Mouse (Mus musculus): ENCODE measurements at regions not wholly inside any gene's neighbourhood (a gene's known extent, or its start where the extent isn't known, plus 50 kb on each side); places are given as distances from the start of the nearest gene placed in this dataset.

DNA sequence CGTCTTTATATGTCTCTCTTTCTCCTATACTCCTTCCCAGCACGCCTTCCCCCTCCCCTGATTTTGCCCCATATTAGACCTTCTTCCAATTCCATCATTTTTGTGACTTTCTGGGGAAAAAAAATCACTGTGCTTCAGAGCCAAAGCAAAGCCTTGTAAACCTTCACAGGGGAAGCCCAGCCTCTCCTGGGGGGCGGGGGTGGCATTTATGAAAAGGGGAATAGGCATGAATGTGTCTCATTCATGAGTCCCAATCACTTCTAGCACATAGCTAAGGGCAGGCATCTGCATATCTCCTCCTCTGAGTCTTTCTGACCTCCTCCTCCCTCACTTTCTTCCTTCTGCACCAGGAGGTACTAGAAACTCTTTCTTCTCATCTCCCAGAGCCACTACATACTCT lies 149.8 kb downstream of the Adamts15 start:
- in situ Hi-C loops (cut with MboI, MseI), result no loop called here

DNA sequence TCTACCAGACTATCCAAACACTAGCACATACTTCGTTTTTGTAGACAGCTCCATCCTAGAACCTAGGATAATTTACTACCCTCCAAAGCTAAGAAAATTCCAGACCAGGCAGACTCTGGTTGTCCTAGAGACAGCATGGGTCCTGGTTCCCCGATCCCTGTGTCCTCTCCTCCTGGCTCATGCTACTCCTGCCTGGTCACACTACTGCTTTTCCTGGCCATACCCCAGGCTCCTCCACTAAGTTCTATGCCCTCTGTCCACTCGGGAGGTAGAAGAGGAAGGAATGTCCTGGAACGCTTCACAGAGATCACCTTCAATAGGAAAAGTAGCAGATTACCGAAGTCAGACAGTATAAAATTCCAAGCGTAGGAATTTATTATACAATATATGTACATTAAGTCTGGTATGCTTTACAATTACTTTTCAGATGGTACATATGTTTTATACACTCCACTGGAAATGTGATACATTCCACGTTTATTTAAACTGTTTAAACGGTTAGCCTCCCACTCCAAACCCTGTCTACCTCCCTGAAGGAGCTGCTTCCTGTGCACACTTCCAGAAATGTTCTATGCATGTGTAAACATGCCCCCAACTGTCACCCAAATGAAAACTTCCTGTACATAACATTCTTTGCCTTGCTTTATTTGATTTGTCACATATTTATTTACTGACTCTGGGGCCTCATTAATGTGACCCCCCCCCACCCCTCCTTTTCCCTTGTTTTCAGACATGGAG lies 151.6 kb downstream of the Adamts15 start:
- in situ Hi-C loops (cut with MboI, MseI), result no loop called here

DNA sequence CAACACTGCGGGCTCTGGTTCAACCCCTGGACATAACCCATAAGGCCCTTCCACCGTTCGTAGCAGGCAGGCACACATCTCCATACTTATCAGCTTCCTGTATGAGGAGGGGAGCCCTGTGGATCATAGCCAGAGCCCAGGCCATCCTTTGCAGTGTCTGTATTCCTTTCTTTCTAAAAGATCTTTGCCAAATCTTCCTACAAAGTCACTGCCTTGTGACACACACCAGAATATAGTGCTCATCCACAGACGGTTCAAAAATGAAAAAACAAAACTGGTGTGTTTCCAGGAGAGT lies 152.9 kb downstream of the Adamts15 start:
- in situ Hi-C loops (cut with MboI, MseI), result no loop called here

DNA sequence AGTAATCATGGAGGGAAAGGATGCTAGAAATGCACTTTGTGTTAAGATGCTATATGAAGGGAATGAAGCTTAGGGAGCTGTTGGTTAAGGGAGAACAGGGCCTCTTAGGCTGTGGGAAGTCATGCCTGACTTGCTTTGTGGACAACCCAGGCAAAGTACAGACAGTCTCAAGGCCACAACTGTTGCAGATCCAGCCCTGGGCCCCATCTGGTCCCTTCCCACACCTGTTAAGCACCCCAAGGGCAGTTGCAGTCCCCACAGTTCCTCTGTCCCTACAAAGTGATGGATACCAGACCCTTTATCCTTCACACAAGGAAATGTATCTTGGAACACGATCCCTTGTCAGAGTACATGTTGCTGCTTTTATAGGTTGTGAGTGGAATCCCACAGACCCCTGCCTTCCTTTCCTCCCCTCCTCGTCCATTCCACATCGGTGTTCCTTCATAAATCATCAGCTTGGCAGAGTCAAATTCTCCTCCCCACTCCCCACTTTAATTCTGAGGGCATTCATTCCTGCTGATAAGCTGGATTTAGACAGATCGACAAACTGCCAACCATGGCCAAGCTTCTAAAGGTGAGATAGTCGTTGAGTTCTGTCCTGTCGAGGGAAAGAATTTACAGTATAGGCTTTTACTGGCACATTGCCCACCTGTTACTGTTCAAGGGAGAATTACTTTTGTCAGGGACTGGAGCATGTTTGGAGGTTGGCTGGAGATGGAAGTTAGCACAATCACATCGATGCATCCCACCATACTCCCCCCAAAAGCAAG lies 153.4 kb downstream of the Adamts15 start:
- in situ Hi-C loops (cut with MboI, MseI), result no loop called here

DNA sequence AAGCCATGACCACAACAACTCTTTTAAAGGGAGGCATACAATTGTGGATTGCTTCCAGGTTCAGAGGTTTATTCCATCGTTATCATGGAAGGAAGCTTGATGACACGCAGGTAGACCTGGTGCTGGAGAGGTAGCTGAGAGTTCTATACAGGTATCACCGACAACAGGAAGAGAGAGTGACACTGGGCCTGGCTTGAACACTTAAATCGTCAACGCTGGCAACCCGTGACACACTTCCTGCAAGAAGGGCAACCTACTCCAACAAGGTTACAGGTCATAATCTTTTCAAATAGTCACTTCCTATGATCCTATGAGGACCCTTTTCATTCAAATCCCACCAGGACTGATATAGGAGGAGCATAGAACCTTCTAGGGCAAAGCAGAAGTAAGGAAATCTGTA lies 155.6 kb downstream of the Adamts15 start:
- in situ Hi-C loops (cut with MboI, MseI), result no loop called here

DNA sequence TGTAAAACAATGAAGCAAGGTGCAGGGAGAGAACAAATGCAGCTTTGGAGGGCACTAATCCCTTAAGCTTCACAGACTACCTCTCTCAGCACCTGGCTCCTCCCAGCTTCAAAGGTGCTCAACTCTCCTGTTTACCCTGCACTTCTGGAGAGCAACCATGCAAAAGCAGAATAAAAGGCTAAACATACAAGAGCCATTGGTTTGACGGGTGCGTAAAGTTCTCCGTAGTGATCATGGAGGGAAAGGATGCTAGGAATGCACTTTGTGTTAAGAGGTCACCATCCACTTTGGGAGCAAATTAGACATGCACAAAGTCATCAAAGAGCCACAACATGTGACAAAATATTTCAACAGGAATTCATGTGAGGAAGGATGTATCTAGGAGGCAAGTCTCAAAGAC lies 156.1 kb downstream of the Adamts15 start:
- in situ Hi-C loops (cut with MboI, MseI), result no loop called here

DNA sequence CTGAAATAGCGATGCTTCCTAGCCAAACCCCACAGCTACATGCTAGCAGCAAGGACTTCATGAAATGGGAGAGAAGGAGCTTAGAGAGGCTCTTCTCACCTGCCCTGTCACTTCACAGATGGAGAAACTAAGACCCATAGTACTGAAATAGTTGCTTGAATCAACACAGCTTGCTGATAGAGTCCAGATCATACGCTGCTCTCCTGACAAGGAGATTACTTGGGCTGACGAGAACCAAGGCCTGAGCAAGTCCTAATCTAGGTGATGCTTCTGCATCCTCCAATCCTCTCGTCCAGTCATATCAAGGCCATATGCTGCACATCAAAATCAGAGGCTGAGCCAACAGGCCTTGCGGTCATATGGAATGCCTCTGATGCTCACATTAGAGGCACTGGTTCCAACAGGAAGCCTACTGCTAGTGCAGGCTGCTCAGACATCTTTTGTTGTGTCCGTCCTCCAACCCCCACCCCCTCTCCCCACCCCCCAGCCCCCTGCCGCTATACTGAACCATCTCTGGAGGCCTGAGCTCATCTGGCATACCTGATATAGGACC lies 157.2 kb downstream of the Adamts15 start:
- in situ Hi-C loops (cut with MboI, MseI), result no loop called here

DNA sequence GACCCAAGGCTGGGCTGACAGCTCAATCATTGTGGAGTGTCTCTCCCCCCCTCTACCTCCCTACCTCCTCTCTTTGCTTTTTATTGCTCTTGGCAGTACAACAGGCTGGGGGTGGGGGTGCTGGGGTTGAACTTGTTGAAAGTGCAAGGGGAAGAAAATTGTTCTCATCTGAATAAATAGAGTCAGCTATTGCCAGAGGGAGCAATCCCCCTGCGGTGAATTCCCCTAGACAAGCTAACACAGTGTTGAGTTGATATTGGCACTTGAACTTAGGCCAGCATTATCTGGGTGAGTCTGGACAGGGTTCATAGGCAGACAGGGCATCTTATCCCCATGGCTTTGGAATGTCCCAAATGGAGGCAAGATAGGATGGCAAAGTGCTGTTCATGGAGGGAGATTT lies 159.3 kb downstream of the Adamts15 start:
- in situ Hi-C loops (cut with MboI, MseI), result no loop called here

DNA sequence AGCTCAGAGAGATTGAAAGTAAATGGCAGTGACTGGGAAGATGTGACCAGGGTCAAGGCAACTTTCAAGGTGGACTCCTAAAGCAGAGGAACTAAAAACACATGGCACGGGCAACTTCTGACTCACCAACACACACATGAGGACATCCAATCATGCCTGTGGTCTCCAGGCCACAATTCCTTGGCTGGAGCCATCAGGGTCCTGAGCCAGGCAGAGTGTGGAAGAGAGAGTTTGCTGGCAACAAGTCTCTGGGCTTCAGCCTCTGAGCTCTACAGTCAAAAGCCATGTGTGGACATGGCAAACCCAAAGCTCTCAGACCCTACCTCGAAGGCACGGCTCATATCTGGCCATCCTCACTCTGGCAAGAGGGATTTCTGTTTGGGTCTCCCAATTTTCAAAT lies 164.1 kb downstream of the Adamts15 start:
- in situ Hi-C loops (cut with MboI, MseI), result no loop called here

DNA sequence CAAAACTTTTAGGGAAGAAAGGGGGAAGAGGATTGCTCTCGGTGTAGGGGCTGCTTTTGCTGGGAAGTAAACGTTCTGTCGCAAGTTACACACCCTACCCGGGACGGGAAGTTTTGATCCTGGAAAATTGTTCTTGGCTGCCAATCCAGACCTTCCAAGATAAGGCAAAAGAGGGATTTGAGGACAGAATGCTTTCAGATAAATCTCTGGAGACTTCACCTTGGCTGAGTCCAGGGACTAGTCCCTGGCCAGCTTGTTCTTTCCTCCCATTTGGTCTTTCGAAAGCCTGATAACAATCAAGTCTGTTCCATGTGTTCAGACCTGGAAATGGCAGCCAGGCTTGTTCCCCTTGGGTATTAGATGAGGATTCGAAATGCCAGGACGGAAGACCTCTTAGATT lies 164.8 kb downstream of the Adamts15 start:
- in situ Hi-C loops (cut with MboI, MseI), result no loop called here

DNA sequence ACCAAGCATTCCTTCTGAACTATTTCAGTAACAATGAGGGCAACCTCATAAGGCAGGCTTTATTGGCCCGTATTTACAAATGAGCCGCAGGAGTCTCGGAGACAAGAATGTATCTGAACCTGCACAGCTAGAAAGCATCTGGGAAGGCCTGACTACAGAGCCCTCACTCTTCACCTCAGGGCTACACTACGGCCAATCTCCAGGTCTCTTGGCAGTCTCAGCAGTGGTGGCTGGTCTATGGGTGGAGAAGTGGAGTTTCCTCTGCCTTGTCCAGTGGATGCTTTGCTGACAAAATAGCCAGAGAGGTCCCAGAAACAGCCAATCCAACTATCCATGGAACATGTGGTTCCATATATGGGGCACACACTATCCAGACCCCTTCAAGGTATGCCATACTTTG lies 165.5 kb downstream of the Adamts15 start:
- in situ Hi-C loops (cut with MboI, MseI), result no loop called here

DNA sequence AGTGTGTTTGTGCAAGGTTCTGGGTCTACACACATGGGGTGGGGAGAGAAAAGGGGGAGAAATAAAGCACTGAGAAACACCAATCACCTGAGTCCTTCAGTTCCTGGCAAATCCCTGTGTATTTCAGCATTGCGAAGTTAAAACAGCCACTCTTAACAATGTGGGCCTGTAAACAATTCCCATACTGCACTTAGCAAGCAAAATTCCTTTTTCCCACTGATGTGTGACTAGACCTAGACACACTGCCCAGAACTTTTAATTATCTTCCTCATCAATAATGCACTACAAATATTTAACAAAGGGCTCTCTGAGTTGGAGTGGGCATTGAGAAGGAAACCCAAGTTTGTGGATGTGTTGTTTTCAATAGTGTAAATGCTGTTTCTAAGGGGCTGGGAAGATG lies 166.7 kb downstream of the Adamts15 start:
- in situ Hi-C loops (cut with MboI, MseI), result no loop called here

DNA sequence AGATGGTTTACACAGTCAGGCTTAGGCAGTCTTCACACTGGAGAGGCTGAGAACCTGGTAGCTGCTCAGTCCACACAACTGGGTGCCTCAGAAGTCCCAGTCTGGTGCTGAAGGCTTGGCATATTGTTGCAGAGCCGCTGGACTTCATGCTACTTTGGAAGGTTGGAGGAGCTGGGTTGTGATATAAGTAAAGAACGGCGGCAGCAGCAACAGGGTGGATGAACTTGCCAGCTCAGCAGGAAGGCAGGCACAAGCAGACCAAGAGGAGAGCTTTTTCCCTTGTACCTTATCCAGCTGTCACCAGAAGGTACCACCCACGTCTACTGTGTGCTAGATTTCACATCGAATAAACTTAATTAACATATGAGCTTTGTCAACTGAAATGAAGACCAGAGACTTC lies 167.4 kb downstream of the Adamts15 start:
- in situ Hi-C loops (cut with MboI, MseI), result no loop called here

DNA sequence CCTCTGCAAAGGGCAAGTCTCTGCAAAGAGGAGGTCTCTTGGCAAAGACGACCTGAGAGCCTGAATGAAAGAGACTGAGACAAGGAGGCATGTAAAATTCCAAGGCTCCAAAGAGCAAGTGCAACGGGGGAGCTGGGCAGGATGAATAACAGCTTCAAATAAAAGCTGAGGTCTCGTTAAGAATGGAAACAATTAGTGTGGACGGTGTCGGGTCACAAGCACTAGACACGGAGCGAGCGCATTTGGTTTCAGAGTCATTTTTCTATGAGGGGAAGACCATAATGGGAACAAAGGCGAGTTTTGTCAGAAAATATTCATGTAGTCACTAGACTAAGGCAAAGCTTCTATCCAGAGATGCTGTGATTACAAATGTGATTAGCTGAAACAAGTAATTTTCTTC lies 178.8 kb downstream of the Adamts15 start:
- in situ Hi-C loops (cut with MboI, MseI), result no loop called here

DNA sequence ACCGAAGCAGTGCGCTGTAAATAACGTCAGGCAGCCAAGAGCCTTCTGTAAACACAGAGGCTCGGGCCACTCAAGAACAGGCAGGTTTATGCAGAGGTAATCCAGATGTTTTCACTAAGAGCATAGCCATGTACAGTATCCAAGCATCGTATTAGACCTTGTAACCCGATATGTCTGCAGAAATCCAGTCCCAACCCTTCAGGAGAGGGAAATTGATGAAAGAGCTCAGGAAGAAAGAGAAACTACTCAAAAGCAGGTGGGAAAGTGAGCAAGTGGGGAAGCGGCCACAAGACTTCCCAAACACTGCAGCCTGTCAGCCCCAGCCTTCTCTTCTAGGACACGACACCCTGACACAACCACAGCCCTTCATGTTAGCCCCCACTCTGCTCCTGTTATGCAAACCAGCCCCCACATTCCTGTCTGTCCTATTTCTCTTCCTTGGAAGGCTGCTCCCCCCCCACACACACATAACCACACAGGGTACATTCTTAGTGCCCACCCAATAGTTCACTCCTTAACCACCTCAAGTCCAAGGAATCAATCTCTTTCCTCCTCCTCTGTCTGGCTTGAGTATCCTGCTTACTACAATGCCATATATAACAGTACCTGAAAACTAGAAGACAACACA lies 179.7 kb downstream of the Adamts15 start:
- in situ Hi-C loops (cut with MboI, MseI), result no loop called here

DNA sequence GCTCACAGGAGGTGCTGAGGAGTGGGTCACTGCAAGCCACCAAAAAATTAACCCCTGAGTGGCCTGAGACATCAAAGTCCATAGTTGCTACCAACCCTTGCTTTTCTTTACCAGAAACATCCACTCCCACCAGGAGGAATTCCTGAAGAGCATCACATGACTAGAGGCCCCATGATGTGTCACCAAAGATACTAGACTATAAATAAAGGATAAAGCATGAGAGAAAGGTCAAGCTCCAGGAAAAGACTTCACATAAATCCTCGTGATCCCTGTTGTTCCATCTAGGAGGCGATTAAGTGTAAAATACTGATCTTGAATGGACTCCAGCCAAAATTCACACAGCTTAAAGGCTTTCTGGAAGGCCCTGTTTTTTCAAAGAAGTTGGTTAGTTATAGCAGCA lies 190.6 kb downstream of the Adamts15 start:
- in situ Hi-C loops (cut with MboI, MseI), result no loop called here

DNA sequence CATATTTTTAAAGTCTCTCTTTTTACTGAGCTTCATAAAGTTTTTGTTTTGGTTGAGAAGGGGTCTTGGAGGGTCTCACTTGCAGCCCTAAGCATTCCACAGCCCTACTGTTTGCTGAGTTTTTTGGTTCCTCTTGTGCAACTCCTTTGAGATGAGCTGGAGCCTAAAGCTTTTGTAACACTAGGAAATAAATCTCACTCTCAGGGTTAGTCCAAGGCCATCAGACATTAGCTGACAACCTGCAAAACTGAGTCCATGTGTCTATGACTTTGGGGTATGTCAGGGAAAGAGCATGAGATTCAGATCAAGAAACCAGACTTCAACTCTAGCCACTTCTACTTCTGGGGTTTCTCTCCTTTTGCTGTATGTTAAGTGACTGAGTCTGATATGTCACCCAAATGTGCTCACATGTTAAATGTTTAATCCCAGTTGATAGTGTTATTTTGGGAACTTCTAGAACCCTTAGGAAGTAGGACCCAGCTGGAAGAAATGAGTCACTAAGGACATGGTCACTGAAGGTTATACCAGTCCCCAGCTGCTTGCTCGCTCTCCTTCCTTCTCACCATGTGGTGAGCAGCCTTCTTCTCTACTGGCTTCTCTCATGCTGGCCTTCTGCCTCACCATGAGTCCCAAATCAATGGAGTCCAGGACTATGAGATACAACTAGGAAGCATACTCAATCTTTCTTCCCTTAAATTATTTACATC lies 198.7 kb downstream of the Adamts15 start:
- in situ Hi-C loops (cut with MboI, MseI), result no loop called here

DNA sequence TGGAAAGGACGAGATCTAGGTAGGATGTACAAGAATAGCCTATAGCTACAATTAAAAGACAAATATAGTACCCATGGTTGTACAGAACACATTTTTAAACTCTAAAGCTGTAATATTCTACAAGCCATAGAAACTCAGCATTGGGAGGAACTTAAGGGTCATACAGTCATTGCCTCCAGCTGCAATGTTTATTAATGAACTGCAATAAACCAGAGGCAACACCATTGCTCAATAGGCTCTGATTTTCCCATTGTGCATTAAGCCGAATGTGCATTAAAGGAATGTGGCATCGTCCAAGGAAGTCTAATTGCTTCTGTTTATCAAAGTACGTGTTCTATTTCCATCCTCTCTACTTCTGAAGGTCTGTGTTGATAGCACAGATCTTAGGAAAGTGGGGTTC lies 200.4 kb downstream of the Adamts15 start:
- in situ Hi-C loops (cut with MboI, MseI), result no loop called here

DNA sequence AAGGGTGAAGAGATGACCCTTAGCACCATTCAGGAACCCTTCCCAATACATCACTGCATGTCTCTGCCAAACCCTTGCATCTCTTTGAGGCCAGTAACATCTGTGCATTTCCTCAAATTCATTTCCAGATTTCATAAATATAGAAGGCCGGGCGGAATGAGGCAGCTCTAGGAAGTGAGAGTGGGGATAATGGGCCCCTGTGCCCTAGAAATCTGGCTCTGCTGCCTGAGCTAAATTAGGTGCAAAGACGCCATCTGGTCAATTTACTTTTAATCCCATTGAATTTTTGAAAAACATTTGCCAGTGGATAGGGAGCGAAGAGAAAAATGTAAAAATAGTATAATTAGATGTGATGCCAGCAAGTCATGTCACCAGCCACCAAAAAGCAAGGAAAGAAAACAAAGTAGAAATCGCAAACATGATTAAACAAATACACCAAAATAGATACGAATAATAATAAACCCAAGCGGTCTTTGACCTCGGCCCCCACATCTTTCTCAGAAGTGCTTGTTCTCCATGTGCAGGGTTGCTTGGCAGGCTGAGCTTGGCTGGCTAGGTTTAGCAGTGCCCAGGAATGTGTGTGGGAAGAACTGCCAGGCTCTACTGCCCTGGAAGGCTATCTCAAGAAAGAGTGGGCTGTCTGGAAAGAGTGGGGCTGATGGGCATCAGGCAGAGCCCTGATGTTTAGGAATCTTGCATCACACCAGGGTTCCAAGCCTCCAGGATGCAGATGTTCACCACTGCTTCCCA lies 205.7 kb downstream of the Adamts15 start:
- in situ Hi-C loops (cut with MboI, MseI), result no loop called here

DNA sequence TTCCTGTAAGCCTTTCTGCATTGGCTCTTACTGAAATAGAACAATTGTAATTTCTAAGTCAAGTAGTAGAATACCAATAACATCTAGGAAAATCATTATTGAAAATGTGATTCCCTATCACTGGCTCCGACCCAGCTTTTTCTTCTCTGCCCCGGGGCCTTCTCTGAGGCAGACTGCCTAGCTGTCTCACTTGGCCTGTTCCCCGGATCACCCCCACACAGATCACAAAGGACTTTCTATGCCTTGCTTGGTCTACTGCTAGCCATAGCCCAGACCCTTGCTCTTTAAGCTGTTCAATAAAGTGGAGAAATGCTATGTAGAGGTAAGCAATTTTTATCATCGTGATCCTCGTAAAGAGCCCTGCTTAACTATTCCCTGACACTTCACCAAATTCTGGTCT lies 212.1 kb downstream of the Adamts15 start:
- in situ Hi-C loops (cut with MboI, MseI), result no loop called here

DNA sequence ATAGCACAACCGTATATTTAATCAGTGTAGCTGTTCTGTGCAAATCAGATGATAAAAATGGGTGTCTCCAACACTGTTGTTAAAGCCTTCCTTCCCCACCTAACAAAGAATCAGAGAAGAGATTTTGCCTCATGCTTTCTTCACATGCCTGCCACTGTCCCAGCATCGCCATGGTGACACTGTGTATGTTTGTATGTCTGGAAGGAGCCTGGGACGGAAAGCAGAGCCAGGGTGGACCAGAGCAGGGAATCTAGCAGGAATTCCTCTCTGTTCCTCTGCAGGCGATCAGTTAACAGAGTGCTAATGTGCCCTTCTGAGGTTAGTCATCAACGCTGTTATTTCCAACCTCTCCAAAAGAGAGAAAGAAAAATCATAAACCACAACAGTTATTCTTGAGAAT lies 222.4 kb downstream of the Adamts15 start:
- in situ Hi-C loops (cut with MboI, MseI), result no loop called here

DNA sequence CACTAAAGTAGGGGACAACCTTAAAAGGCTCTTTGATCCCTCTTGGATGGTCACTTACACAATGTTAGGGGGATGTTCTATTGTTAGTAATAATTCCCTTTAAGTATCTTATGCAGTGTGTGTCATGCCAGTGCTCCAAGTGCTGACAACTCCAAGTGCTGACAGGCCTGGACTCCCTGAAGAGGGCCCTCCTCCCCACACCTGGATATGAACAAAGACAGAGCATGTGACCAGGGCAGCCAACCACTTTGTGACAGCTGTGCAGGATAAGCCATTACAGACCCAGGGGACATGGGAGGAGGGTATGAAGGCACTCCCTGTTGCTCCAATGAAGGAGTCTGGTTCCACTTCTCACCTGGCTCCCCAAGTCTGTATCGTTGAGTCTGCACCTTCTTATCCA lies 224.7 kb downstream of the Adamts15 start:
- in situ Hi-C loops (cut with MboI, MseI), result no loop called here
